Mouse (Mus musculus): ENCODE measurements around the gene Larp1.
A peak's percentile ranks its signal among the peaks of the same experiment; 100 is the strongest.

Gene Larp1

DNA sequence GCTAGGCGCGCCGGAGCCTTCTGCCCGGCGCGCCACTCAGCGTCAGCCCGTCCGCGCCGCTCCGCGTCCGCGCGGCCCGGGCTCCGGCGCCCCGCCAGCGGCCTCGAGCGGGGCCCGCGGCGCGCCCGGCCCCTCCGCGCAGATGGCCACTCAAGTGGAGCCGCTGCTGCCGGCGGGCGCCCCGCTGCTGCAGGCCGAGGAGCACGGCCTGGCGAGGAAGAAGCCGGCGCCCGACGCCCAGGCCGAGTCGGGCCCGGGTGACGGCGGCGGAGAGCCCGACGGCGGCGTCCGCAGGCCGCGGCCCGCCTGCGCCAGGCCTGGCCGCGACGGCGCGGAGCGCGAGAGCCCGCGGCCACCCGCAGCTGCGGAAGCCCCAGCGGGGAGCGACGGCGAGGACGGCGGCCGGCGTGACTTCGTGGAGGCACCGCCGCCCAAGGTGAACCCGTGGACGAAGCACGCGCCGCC, at the start of gene Larp1:
TSS of gene Larp1 (plus strand) at position 14 of the 465 bp plus-strand sequence.
- DNase-seq (ENCODE audit: low spot score): no peak

DNA sequence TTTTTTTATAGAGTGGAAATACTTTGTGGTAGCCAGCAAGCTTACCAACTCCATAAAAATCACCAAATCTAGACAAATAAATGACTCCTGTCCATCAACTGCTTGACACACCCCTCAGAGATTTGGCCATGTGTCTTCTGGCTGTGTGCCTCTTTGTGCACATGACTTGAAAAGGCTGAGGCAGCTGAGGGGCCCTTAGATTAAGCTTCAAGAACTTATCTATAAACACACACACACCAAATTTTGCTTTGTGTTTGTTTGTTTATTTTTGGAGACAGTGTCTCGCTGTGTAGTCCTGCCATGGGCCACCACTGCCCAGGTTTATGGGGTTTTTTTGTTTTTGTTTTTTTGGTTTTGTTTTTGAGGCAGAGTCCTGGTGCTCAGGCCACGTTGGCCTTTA, 48.9 kb upstream of the Larp1 start:
- no peak for DNase-seq (ENCODE audit: low spot score)

DNA sequence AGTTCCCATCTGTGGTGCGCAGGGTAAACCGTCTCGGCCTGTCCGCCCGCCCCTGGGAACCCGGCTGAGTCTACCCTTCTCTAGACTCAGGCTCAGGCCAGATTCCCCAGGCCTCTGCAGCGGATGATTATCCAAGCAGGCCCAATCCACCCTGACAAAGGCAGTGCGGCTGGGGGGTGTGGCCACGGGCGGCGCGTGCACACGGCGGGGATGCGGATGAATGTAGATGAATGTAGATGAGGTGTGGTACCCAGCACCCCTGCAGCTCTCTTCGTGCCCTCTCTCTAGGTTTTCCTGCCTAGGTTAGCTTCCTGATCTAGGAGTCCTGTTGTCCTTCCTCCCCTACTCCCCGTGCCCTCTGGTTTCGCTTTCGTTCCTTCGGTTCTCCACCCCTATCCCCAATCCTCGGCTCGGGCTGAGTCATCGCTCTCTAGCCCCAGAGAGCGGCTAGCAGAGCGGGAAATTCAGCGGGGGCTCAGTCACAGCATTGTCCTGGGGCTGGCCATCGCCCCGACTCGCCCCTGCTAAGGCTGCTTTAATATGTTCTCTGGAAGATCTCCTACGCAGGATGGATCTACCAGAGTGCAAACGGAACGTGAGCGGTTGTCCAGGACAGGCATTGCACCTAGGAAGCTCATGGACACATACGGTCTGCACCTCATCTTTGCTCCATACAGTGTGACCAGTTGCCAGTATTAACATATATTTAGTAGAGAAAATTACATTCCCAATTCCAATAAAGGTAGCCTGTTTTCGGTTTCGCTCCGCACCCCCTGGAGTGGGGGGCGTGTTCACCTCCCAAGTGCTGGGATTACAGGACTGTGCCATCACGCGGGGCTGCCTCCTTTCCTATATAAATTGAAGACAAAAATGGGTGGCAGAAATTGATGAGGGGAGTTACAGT, 46.2 kb upstream of the Larp1 start:
- peak; percentile 31 for DNase-seq (ENCODE audit: low spot score)

DNA sequence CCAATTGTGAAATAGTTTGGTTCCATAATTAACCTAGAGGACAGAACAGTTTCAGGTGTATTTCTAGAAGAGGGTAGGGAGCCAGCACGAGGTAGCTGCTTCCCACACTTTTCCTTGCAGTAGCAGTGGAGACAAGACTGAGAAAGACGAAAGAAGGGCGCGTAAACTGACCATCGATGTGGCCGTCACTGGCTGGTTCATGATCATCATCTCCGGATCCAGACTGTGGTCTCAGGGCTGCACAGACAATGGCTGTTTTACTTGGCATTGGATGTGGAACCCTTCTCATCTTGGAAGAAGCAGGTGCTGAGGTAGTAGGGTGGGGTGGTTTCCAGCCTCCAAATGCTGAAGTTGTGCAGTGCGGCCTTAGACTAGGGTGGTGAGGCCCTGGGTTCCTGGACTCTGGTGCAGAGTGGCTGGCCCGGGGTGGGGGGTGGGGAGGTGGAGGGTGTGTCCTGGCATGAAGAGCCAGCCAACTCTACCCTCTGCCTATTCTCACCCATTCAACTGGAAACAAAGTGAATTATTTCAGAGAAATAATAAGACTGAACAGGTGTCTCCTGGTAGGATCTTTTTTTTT, 45.5 kb upstream of the Larp1 start:
- no peak for DNase-seq (ENCODE audit: low spot score)

DNA sequence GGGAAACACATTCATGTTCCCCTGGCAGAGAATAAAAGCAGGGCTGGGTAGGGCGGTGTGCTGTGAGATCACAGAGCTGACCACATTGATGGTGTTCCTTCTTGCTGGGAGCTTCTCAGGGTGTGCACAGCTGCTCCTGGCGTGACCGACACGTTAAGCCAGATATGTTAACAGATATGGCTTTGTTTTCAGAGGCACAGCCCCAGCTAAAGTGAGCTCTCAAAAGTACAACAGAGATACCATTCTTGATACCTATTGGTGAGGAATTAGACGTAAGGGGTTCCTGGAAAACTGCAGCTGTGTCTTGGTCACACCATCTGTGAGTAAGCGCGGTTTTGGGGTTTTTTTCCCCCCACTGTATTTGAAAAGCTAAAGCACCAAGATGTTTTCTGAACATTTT, 42.2 kb upstream of the Larp1 start:
- DNase-seq (ENCODE audit: low spot score): no peak

DNA sequence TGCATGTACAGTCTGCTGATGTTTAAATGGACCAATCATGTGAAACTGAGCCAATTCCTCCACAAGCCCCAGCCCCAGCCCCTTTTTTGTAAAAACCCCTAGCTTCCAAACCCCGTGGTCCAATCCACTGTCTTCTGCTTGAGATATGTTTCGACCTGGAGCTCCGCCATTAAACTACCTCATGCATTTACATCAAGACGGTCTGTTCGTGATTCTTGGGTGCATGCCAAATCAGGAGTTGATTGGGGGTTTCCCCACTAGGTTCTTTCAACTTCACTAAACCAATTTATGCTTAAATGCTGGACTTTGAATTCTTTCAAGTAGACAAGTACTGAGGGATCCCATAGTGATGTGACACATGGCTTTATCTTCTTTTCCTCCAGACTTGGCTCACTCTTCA, 40.6 kb upstream of the Larp1 start:
- DNase-seq (ENCODE audit: low spot score): no peak

DNA sequence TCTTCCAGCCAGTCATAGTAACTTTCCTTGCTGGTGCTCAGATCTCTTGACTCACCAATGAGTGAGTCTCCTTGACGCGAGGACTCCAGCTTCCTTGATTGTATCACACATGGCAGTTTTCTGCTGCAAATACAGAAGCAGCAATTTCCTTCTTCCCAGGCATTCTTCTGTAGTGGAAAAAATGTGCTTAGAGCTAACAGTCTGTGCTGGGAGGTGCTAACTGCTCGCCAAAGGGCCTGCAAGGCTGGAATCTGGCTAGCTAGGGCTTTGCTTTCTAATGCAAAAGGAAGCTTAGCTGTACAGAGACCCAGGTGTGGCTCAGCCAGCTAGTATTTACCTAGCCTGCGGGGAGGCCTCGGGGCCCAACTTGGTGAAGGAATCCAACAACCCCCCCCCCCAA, 38.3 kb upstream of the Larp1 start:
- no peak for DNase-seq (ENCODE audit: low spot score)

DNA sequence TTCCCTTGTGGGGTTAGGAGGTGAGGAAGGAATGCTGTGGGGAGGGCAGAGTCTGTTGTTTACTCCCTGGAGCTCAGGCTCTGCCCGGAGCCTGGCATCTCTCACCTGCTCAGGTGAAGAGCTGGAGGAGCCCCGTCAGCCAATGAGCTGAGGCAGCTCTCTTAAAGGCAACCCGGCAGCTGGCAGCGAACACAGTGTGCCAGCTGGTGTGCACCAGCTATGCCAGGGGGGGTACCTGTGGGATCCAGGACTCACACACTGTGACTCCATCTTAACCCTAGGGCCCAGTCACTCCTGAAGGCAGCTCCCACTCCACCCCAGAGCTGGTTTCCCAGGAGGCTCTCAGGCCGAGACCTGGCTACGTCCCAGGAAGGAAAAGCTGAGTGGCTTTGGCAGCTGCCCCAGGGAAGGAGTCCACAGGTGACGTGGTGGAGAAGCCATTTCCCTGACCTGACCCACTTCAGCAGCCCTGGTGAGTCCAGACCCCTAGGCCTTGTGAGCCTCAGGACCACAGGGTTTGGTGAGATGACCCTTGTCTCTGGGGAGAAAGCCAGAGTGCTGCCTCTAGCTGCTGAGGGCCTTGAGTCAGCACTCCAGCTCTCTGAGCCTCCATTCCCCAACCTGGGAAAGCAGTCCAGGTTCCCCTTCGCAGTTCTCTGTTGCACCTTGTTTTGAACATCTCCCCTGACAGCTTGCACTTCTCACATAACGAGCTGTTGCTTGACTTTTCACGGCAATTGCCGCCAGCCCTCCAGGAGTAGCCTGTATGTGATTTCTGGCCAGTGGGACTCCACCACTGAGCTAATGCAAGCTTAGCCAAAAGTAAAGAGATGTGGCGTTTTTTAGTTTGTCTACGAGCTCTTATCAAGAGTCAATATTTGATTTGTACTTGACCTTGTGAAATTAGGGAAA, 35.6 kb upstream of the Larp1 start:
- no peak for DNase-seq (ENCODE audit: low spot score)

DNA sequence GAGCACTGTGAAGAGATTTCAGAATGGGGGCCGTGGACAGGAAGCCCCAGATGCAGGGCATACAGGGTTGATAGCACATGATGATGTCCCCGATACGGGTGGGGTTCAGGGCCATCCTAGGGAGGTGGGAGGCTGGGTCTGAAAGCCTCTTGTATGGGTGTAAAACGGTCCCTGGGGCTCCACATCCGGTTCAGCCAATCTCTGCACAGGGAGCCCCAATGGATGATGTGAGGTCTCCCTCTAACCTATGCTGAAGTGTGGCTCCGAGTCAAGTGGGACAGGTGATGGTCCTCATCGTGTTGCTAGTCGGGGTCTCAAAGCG, 35.0 kb upstream of the Larp1 start:
- no peak for DNase-seq (ENCODE audit: low spot score)

DNA sequence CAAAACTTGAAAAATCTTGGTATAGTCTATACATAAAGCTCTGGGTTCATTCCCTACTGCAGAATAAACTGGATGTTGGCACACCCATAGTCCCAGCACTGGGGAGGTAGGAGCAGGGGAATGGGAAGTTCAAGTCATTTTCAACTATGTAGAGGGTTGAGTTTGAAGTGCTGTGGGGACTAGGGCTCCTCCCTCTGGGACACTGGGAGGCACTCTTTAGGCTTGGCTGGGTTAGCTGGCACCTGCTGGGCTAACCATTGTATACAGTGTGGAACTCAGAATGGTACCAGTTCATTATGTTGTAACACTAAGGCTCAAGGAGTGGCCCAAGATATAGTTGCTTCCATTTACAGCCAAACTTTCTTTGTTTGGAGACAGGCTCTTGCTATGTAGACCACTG, 33.0 kb upstream of the Larp1 start:
- DNase-seq (ENCODE audit: low spot score): no peak

DNA sequence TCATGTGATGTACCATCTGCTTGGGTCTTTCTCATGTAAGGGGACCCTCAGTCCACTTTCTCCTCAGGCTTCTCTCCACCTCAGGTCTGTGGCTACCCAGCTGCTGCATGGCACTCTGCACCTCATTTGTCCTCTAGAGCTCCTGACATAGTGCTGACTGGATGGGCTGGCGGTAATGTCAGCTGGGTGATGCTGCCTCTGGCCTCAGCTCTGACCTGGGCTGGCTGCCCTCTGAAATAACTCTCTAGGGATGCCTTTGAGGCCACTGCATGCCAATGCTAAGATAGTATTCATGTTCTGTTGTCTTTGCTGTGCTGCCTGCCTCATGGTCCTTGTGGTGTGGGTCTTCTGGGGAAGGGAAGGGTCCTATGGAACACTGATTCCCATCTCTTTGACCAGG, 31.2 kb upstream of the Larp1 start:
- no peak for DNase-seq (ENCODE audit: low spot score)

DNA sequence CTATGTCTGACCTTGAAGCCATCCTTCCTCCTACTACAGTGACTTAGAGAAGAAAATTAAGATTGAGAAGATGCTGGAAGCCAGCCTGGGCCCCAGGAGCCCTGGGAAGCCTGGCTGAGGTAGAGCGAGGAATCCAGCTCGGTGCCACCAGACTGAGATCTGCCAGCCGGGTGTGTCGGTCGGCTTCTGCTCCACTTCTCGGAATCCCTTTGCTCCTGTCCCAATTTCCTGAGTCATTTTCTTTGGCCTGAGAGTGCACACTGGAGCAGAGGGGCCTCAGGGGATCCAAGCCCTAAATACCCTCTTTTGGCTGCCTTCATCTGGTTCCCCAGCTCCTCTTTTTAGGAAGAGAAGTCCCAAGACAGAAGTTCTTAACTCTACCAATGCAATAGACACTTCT, 29.2 kb upstream of the Larp1 start:
- DNase-seq (ENCODE audit: low spot score): no peak

DNA sequence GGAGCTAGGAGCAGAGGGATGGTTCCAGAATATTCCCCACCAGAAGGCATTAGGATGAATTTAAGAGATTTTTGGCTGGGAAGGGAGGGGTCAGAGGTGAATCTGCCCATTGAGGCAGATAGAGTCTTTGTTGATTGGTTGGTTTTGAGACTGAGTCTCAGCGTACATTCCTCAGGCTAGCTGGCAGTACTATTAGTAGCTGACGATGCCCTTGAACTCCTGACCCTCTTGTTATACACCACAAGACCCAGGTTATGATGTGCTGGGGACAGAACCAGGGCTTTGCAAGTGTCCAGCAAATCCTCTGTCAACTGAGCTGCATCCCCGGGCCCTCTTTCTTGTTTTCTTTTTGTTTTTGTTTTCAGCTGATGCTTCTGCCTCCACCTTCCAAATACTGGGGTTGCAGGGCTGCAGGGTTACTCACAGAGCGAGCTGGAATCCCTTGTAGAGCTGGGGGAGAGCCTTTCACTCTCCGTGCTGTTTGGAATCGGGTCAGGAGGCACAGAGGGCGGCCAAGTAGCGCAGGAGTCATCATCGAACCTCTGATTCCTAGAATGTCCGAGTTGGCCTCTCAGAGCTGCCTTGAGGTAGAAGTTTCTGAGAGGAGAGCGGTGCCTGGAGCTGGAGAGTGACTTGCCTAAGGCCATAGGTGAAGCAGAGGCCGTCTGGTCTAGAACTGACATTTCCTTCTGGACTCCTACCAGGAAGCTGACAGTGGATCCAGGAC, 27.6 kb upstream of the Larp1 start:
- DNase-seq (ENCODE audit: low spot score): no peak

DNA sequence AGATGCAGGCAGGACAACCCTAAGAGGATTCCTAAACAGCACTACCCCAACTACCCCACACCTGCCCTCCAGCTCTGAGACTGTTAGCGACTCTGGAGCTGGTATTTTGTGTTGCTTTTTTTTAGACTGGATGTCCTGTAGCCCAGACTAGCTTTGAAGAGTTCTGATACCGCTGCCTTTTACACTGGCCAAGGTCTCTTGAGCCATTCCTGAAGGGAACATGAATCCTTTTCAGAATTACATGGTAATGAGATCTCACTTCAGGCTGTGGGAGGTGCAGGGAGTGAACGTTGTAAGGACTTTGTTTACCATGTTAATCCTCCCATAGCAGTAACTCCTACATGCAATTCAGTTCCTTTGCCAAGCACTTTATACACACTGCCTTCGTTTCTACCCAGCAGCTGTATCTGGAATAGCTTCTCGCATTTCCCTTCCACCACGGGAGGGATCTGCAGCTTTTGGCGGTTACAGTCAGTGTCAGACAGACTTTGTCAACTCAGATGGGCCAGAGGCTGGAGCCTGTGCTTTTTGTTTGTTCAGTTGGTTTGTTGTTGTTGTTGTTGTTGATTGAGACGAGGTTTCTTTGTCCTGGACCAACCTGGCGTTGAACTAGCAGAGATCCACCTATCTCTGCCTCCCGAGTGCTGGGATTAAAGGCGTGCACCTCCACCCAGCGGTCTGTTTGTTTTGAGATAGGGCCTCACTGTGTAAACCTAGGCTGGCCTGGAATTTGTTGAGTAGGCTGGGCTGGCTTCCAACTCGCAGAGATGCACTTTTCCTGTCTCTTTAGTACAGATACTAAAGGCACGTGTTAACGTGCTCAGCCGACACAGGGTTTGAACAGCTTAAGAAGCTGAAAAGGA, 25.2 kb upstream of the Larp1 start:
- DNase-seq (ENCODE audit: low spot score): no peak

DNA sequence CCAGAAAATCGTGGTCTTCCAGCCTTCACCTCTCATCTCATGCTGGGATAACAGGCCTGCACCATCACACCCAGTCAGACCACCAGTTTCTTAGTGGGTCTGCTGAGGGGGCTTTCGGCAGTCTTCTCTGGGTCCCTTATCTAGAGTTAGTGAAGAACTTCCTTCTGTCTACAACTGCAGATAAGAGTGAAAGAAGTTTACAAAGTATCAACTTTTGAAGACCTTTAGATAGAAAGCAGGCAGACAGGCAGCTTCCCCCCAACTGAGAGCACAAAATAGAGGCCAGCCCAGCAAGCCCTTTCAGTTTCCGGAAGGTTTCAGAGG, 24.6 kb upstream of the Larp1 start:
- DNase-seq (ENCODE audit: low spot score): no peak

DNA sequence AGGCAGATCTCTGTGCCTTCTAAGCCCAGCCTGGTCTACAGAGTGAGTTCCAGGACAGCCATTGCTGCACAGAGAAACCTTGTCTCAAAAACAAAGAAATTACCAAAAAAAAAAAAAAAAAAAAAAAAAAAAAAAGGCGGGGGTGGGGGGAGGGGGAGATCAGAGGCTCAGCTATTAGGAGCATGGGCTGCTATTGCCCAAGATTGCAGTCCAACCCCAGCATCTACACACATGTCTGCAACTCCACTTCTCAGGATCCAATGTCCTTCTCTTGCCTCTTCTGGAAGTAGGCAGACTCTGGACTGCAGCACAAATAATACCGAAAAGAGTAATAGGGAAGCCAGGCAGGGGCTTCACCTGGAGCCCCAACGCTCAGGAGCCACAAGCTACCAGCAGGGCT, 23.4 kb upstream of the Larp1 start:
- no peak for DNase-seq (ENCODE audit: low spot score)

DNA sequence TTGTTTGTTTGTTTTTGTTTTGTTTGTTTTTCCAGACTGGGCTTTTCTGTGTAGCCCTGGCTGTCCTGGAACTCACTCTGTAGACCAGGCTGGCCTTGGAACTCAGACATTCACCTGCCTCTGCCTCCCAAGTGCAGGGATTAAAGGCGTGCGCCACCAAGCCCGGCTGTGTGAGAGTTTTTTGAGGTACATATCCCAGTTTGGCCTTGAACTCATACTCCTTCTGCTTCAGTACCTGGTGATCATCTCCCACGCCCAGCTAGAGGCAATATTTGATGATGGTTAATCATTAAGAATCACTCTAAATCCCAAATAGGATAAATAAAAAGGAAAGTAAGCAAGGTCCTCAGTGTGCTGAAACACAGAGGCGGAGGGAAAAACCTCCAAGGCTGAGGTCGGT, 22.8 kb upstream of the Larp1 start:
- DNase-seq (ENCODE audit: low spot score): no peak

DNA sequence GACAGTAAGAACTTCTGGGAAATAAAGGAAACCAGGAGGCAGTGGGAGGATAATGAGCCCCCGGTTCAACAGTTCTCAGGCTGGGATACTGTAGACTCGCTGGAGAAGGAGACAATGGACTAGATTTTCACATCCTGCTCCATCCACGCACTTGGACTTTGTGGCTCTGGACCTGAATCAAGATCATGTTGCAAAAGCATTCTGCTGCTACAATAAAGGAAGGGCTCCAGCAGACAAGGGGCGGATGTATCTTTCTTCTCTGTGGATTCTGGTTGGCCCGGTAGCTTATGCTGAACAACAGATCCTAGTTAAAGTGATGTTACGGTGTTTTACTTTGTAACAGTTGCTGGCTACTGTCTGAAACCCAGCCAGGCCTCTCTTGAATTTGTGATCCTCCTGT, 22.4 kb upstream of the Larp1 start:
- no peak for DNase-seq (ENCODE audit: low spot score)

DNA sequence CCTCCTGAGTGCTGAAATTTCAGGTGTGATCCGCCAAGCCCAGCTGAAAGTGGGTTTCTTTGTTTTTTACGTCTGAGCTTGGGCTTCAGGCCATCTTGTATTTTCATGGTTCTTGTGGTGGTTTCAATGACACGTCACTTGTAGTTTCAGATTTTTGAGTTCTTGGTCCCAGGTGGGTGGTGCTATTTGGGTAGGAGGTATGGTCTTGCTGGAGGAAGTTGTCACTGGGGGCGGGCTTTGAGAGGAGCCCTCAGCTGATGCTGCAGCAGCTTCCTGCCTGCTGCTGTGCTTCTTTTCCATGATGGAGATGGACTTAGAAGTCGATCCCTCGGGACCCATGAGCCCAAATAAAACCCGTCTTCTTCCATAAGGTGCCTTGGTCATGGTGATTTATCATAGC, 22.0 kb upstream of the Larp1 start:
- DNase-seq (ENCODE audit: low spot score): no peak

DNA sequence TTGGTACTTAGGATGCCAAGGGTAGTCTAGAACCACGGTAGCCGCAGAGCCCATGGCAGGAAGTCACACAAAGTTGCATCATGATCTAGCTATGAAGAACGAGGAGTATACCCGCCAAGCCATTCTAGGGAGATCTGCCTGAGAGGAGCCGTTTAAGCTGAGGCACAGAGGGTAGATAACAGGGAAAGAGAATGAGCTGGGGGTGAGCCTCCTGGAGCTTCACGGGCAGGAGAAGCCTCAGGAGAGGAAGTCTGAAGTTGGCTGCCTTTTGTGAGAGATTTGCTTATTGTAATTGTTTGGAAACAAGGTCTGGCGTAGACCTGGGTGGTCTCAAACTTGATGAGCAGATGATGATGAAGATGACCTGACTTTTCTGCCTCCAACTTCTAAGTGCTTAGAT, 10.7 kb upstream of the Larp1 start:
- DNase-seq (ENCODE audit: low spot score): no peak

DNA sequence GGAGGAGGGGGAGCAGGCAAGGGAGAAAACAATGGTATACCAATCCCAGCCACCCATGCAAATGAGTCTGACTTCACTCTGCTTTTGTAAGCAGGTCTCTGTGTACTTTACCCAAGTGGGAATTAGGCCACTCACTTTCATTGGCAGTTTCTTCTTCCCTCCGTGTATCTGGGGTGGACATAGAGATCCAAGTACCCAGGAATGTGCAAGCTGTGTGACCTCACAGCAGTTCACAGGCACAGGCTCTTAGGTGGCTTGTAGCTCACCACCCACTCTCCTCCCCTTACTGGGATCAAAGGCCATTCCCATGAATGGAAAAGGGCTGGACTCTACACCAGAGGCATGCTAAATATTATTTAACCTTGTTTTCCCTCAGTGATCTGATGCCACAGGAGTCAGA, 10.0 kb upstream of the Larp1 start:
- DNase-seq (ENCODE audit: low spot score): no peak
